18 mouse cellular contexts compared by ENCODE assay signal in the genomic region with DNA sequence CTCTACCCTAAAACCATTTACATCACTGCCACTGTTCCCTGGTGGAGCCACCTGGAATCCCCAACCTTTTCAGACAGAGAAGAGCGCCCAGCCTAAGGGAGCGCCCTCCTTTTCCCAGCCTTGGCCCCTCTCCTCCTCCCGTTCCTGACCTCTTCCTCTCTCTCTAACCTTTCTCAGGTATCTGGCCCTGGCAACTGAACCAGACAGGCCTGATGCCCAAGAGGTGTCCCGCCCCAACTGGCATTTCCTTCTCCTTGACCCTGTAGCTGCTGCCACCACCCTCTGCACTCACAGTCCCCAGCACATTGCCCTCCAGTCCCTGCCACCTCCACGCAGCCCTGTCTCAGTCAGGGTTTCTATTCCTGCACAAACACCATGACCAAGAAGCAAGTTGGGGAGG.
"Had no signal": no experiment of that assay in that cellular context is flagged by ENCODE, and none has a peak within 500 bp of the region (broad histone marks: within the 10 kb centered on the region; RNA-seq: fewer than 3 reads in every experiment).

No protein-coding gene starts in this region.

- DNase-seq: heart, adult 2 months; heart, postnatal 4 days; kidney, adult 18-20 months; kidney, adult 8-10 months; kidney, postnatal 10 days; kidney, postnatal 25 days; kidney, postnatal 4 days had no signal

- H3K27ac ChIP-seq: heart, adult 2 months; heart, embryonic 13.5 days; heart, embryonic 15.5 days; hindbrain, embryonic 10.5 days; hindbrain, embryonic 12.5 days; hindbrain, embryonic 14.5 days; intestine, embryonic 15.5 days; layer of hippocampus, adult 2 months; left cerebral cortex, adult 2 months; limb, embryonic 10.5 days; limb, embryonic 12.5 days; liver, embryonic 12.5 days had no signal

- H3K4me3 ChIP-seq: heart, adult 2 months; heart, embryonic 13.5 days; heart, embryonic 15.5 days; hindbrain, embryonic 10.5 days; hindbrain, embryonic 12.5 days; intestine, embryonic 15.5 days; layer of hippocampus, adult 2 months; left cerebral cortex, adult 2 months; limb, embryonic 10.5 days; limb, embryonic 12.5 days; liver, embryonic 12.5 days had no signal
